Mouse (Mus musculus) megakaryocyte progenitor cell, adult 5-6 weeks (primary cell): ENCODE results near the gene Gm49318. TPM values are rescaled to one million over a fixed set of nuclear protein-coding genes. Genes with fewer than 3 reads are reported as not detected.

Experiments used
- ATAC-seq: replicated peaks from 2 replicates; pipeline ENCODE4 v1.8.0; 2016; ENCODE audit warnings: mild to moderate bottlenecking, moderate TSS enrichment, inconsistent platforms; ENCODE audit not compliant: poor library complexity
- total RNA-seq, 2 experiments: library from RNA; stranded (forward) in 1 of 2; stranded (reverse) in 1 of 2; fragments of 157-497, 149-512 nt in 1 of 2; fragments of 200-1000 nt in 1 of 2; gene quantifications; 2 replicates each; pipeline versions ENCODE4 v1.2.3 to v1.2.4; 2015 to 2017

Gm49318 gene
- total RNA-seq, 2 experiments from 2014 or later, result not detected

DNA sequence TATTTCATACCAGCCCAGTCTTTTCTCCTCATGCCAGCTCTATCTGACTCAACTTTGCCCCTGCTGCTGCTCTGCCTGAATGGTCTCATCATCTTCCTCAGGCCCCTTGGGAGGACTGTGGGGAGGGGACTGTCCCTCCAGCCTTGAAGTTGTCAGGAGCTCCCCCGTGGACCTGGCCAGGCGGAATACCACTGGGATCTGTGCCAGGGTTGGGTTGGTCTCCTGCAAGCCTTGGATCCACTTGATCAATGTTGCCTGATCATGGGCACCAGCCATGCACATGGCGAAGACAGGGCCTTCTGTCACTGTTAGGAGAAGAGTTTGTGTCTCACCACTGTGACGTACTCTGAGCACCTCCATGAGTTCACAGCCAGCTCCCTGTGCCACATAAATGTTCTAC lies 1.2 kb upstream of the Gm49318 start:
- ATAC-seq, result no peak

DNA sequence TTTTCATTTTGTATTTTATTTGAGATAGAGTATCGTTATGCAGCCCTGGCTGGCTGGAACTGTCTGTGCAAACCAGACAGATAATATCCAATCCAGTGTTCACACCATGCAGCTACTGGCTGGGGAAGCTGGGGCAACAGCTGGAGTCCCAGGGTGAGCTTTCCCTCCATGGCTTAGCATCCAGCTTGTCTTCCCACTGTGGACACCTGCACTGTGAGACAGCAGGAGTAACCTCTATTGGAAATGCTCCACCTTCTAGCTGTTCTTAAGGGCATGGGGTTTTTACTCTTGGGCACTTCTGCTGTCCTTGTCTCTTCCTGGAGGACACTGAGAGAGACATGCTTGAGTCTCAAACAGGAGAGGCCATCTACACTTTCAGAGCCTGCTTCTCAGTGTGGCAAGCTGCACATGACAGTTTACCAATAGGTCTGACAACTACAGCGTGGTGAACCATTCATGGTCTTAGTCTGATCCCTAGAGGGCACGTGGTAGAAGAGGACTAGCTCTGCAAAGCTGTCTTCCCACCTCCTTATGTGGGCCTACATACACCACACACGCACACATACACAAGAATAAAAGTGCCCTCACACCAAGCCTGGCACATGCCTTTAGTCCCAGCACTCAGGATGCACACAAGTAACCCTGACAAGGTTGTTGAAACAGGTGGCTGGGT lies 1.0 kb downstream of the Gm49318 start:
- ATAC-seq, result no peak

DNA sequence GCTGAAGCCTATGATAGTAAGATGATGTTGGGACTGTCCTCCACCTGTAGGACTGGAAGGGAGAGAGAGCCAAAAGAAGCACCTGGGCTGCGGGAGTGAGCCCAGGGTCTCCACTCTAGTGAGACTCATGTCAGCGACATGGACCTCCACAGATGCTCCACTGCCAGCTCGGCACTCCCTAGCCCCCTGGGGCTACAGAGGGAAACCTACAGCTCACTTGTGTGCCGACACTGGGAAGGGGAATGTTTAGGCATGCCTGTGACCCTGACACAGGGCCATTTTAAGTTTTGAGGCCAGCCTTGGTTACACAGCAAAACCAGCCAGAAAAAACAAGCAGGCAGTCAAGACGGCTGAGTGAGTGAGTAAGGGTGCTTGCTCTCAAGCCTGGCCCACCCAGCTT lies 3.9 kb downstream of the Gm49318 start:
- no peak for ATAC-seq

DNA sequence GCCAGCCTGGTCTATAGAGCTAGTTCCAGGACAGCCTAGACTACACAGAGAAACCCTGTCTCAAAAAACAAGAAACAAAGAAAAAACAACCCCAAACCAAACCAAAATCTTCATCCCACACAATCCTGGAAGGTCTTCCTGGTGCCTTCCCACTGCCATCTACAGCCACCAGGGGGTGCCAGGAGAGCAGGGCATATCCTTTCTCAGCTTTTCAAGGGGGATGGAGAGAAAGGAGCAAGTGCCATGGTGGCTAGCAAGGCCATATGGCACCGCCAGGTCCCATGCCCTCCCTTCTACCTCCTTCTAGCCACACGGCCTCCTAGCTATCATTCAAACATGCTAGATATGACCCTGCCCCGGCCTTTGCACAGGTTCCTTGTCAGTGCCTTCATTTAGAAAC lies 4.6 kb downstream of the Gm49318 start:
- peak; percentile 45 for ATAC-seq

DNA sequence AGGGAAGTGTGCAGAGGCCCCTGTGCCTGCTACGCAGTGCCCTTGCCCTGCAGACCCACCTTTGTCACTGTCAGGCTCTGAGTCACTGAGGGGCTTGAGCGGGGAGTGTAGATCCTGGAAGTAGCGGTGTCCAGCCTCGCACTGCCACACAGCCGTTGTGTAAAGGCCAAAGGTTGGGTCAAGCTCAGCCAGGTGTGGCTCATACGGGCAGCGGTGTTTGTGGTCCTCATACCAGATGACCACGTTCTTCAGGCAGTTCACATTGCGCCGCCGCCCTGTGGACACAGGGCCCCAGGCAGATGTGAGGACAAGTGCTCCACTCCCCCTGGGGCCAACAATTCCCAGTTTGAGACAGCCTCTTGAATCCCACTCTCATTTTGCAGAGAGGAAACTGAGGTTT lies 5.4 kb downstream of the Gm49318 start:
- no peak for ATAC-seq

DNA sequence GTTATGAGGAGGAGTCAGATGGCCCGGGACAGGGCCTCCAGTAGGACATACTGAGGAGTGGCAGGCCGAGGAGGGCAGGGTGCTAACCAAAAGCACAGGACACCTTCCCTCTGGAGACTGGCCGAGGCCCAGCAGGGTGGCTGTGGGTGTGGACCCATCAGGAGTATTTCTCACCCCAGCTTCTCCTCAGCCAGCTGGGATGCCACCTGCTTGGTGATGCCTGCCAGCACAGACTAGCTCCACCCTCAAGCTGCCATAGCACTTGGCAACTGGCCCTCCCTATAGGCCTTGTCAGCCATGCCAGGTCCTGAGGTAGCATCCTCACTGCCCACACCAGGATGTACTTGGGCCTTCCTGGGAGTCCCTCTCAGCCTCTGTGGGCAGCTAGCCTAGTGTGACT lies 6.7 kb downstream of the Gm49318 start:
- ATAC-seq, result peak; percentile 40

DNA sequence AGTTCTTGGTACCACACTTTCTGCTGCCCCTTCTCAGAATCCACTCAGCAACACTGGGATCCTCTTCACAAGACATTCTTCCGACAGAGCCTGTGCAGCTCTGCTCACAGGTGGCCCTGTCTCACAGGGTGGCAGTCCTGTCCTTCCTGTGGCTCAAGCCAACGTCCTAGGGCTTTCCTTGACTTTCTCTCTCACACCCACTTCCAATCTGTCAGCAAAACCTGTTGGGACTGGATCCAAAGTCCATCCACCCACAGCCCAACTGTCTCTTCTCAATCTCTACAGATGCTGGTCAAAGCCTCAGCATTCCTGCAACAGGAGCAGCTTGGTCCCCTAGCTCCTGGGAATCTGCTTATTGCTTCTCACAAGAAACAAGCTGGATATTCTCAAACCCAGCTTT lies 9.7 kb downstream of the Gm49318 start:
- no peak for ATAC-seq

DNA sequence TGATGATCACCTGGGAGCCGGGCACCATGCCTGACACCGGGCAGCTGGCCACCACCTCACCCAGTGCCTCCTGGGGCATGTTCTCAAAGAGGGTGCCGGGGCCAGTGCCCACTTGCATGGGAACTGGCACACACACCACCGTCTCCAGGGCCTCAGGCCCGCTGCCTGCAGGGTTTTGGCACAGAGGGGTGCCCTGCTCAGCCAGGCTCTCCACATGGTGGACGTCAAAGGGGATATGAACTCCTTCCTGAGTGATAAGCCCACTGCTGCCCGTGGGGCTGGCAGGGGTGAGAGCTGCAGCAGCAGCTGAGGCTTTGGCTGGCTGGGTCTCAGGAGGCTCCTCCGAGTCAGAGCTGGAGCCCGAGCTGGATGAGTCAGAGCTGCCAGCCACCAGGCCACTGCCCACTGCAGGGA lies 13.0 kb downstream of the Gm49318 start:
- ATAC-seq, result no peak

DNA sequence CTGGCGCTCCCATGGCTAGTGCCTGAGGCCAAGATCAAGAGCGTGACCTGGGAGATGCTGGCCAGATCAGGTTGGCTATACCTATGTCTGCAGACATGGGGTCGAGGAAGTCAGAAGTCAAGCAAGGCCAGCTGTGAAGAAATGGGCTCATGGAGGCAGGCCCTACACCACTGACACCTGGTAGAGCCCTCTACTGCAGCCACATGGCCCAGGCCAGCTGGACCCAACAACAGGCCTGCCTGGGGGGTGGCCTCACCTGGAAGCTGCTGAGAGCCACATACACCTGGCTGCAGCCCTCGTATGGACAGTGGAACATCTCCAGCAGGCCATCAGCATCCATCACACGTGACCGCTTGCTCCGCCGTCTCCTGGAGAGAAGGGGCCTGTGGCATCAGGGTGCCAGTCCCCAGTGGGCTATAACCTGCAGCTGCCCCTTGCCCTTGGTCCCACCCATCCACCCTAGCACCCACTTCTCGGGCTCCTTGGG lies 14.0 kb downstream of the Gm49318 start:
- no peak for ATAC-seq

DNA sequence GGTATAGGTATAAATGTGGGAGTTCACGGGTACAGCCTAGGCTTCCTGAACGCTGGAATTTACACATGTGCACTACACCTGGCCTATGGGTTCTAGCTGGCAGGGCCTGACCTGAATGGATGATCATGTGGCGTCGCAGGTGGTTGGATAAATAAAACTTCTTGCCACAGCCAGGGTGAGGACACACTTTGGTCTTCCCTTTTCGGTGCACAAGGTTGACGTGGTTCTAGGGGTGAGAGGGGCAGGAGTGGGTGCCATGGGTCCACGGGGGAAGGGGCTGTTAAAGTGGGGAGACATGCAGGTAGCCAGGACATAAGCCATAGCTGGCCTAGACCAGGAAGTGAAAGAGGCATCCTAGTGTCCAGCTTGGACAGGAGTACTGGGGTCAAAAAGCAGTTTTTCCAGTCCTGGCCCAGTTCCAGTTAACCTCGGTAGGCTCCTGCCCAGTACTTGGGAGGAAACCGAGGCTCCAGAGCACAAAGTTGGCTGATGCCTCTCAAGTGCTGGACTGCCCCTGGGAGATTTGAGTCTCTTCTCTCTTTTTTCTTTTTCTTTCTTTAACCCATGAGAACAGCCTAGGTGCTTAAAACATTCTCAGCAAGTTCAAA lies 14.7 kb downstream of the Gm49318 start:
- no peak for ATAC-seq

DNA sequence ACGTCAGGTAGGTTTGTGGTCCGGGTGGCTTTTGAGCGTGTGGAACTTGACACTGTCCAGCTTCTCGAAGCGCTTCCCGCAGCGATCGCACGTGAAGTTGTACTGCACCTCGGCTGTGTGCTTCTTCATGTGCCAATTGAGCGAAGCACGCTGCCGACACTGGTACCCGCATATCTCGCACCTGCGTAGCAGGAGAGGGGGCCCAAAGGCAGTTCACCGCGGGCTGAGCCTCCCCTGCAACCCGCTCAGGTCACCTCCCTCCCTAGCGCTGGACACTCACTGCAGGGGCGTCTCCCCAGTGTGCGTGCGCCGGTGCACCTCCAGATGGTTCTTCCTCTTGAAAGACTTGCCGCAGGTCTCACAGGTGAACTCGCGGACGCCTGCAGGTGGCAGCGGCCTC lies 15.3 kb downstream of the Gm49318 start:
- no peak for ATAC-seq

DNA sequence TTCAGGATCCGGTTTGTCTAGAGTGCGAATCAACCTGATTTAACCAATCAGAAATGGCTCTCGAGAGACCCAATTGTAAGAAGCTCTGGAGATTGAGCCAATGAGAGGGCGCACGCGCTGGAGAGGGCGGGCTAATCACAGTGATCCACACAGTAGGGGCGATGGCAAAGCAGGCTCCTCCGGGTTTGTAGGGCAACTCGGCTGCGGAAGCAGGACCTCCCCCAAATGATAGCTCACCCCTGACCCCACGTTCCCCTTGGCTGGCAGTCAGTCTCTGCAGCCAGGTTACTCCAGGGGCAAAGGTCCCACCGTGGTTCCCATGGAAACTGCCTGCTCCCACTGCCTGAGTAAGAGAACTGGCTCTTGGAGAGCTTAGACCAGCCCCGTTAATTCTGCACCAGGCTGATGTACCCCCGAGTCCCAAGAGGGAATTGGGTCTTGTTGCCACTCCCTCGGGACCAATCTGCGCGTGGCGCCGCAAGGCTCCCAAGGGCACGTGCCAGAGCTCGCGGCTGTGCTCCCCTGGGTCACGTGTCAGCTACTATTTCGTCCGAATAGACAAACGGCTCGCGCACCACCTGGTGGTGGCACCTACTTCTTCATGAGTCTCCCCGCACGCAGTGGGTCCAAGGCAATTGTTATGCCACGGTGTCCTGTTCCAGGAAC lies 16.5 kb downstream of the Gm49318 start:
- ATAC-seq, result peak; percentile 82

DNA sequence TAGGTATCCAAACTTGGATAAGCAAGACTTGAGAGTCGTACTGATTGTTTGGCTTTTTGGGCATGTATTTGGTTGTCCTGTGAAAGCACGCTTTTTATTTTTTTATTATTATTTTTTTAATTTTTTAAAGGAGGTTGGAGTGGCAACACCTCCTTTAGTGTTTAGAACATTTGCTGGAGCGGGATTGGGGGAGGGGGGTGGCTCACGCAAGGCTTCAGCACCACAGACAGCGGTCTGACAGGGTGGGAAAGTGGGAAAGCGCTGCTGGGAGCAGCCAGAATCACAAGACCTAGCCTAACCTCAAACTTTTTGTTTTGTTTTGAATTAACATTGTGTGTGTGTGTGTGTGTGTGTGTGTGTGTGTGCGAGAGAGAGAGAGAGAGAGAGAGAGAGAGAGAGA lies 17.4 kb downstream of the Gm49318 start:
- no peak for ATAC-seq

DNA sequence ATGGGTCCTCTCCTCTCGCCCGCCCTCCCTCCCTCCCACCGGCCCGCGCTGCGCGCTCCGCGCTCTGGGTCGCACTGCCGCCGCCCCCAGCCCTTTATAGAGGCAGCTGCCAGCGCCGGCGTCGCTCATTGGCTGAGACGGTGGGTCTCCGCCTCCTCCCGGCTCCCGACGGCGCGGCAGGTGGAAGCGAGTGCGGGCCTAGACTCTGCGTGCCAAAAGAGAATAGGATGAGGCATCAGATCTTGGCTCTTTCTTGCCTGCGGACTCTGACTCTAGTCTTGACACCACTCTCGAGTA lies 19.2 kb downstream of the Gm49318 start, which contains the start of gene Elavl3:
Elavl3 (minus strand) TSS at position 66 of the 297 bp plus-strand sequence.
- ATAC-seq, result no peak

DNA sequence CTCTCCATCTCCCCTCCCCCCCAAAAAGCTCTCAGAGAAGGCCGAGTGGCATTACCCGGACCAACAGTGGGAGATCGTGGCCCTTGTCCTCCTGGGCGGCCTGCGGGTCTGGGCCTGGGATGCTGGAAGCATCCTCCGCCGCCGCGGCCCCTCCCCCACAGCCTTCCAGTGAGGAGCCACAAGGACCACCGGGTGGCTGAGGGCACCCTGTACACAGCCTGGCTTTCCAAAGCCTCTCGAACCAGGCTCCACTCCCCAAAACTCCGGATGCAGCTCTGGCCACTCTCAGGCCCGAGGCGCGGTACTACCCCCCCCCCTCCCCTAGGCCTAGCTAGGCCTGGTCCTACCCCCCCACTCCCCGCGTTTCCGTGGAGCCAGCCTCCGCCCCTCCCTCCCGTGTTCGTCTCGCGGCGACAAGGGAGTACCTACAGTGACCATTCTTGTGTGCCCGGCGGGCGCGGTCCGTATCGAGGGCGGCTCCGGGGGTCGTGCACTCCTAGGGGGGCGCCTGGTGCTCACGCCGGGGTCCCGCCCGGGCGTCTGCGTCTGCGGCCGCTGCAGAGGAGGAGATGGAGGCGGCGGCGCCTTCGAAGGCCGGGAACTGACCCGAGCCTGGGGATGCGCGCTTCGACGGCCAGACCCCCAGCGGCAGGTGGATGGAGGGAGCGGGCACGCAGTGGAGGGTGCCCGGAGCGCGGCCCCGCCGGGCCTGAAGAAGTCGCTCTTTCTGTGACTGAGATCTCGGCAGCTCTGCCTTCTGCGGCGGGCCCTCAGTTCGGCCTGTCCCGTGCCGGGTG lies 19.7 kb downstream of the Gm49318 start:
- no peak for ATAC-seq

DNA sequence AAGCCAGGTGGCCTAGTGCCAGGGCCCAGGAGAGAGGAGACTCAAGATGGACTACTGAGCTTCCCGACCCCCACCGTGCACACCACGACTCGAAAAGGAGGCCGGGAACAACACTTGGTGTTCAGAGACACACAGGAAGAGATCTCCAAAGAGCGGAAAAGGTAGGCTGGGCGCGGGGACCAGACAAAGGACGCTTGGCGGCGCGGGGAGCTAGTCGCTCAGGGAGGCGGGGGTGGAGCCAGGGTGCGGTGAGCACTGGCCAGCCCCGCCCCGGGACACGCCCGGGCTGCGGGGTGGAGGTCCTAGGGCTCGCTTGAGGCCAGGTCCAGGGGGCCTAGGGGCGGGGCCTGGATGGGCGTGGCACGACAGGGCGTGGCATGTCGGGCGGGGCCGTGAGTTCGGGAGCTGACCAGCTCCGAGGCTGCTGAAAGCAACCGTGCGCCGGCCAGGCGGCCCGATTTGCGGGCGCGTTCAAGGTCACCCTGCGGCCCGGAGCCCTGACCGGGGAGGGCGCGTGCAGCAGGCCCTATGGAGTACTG lies 20.6 kb downstream of the Gm49318 start:
- peak; percentile 69 for ATAC-seq

DNA sequence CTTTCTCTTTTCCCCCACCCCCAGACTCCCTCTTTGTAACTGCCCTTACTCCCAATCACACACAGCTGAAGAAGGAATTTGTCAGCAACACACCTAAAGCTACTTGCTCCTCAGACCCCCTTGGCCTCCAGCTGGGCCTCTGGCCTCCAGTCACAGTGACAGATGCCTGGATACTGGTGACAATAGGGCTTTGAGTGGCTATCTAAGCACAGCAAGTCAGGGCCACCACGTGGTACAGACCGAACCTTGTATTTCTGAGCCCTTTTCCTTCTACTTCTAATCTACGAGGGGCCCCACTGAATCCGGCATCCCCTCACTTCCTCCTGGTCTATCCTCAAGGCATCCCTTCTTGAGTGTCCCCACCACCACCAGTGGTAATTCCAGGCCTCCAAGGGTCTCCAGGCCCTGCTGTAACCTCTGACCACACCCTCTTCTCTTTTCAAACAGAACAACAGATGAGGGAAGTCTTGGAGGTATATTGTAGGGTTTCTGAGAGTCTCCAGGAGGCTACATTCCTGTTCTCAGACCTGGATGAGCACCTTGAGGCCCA lies 21.3 kb downstream of the Gm49318 start:
- ATAC-seq, result no peak

DNA sequence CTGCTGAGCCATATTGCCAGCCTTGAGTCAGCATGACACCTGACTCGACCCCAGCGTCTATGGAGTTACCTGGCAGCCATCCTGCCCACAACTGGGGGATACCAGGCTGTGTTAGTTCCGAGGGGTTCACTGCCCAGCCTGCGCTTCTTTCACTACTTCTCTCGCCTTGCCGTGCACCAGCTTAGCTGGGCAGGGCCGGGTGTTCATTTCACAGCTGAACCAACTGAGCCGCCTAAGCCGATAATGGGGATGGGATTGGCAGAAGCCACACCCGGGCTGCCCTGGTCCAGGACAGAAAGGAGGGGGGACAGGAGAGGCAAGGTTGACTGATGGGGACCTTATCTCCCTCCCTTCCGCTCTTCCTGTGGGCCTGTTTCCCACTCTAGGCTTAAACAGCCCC lies 21.7 kb downstream of the Gm49318 start:
- no peak for ATAC-seq

DNA sequence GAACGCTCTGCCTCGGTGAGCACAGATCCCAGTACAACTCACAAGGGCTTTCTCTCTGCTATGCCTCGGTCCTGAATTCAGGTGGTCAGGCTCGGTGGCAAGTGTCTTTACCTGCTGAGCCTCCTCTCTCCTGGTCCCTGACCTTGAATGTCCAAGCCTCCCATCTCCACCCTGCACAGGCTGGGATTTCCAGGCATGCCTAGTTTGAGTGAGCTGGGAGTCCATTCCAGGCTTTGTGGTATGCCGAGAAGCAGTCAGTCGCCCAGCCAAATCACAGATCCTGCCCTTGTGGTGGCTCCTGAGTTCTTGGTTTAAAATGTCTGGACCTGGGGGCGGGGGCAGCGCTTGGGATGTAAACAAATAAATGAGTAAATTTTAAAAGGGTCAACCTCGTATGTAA lies 23.7 kb downstream of the Gm49318 start:
- ATAC-seq, result no peak

DNA sequence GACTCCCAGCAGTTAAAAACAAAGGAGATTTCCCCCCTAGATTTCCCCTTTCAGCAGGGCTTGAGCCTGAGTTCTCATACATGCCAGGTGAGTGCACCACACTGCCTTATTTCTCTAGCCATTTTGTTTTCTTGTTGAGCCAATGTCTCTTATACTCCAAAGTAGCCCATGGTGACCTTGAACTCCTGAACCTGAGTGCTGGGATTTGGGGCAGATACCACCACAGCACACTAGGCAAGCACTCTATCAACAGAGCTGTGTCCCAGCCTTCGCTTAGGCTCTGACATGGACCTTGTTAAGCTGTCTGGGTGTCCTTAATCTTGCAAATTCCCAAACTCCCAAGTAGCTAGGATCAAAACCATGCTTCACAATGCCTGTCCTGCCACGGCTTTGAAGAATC lies 29.2 kb downstream of the Gm49318 start:
- ATAC-seq, result no peak

DNA sequence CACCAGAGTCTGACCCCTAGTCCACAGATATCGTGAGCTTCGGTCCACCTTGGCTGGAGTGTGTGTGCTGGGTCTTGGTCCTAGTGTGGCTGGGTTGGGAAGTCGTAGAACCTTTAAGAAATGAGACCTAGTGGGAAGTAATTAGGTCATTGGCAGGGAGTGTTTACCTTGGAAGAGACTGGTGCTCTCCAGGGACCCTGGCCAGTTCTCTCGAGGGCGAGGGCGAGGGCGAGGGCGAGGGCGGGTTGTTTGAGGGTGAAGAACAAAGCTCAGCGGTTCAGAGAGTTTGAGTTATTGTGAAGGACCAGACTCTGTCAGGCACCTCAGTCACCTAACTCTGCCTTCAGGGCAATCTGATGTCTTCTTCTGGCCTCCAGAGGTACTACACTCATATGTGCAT lies 33.2 kb downstream of the Gm49318 start:
- no peak for ATAC-seq
